ENCODE assay signal across 23 mouse cellular contexts in genomic region chr11:120034306-120034705, GRCm38 (mm10). TPM values are rescaled to one million over a fixed set of nuclear protein-coding genes. Genes with fewer than 3 reads are reported as not detected.
DNase-seq lines count a peak whose midpoint lies in the region; ATAC-seq and TF ChIP-seq lines count a peak whose summit lies in the region.
"Had no signal": no experiment of that assay in that cellular context is flagged by ENCODE, and none has a peak within 500 bp of the region (broad histone marks: within the 10 kb centered on the region; RNA-seq: fewer than 3 reads in every experiment).

No protein-coding gene starts in this region.

- TF ChIP-seq POLR2A in lung, adult 2 months (IDR thresholded peaks at IDR 0.05; ENCODE audit: borderline replicate concordance, extremely low read depth, low read depth, low read length), result no peak

- H3K27ac ChIP-seq in lung, embryonic 14.5 days (ENCODE audit: low read depth), result peak overlapping the region; percentile 65; the same call in 1 of the 2 replicates
- peak overlapping the region; percentile 27; the same call in 1 of the 2 replicates for H3K27ac ChIP-seq in intestine, embryonic 15.5 days
- peak overlapping the region; percentile 44; the same call in 1 of the 2 replicates for H3K27ac ChIP-seq in stomach, embryonic 15.5 days
- H3K27ac ChIP-seq: embryonic facial prominence, embryonic 13.5 days; gastrocnemius, adult 2 months; limb, embryonic 13.5 days; liver, embryonic 14.5 days; neural tube, embryonic 12.5 days had no signal

- DNase-seq in embryo, embryonic 10.5 days (ENCODE audit: low spot score), result peak; percentile 29
- DNase-seq in embryo, embryonic 10 days (ENCODE audit: low spot score), result no peak
- DNase-seq in lung, embryonic 14.5 days, result no peak
- no peak for DNase-seq in lung, adult 2 months
- no peak for DNase-seq in gastrocnemius, postnatal 4 days (ENCODE audit: low spot score in 2 of 2)
- DNase-seq in adrenal gland, postnatal 25 days, result no peak
- DNase-seq: adrenal gland, postnatal 36 days; cerebellum, adult 9-10 months; gastrocnemius, adult 2 months; heart, adult 18-20 months; heart, postnatal 4 days; kidney, postnatal 36 days; lung, postnatal 10 days; right cerebral cortex, adult 18-20 months; thymus, adult 2 months had no signal

- 37% methylated on average over 3 of the region's 3 CpGs for WGBS in lung, embryonic 14.5 days
- WGBS in lung, adult 2 months, result 35% methylated on average over 3 of the region's 3 CpGs
- 30% methylated on average over 3 of the region's 3 CpGs for WGBS in intestine, embryonic 15.5 days
- WGBS in stomach, embryonic 15.5 days, result 41% methylated on average over 3 of the region's 3 CpGs

- no peak for ATAC-seq in lung, embryonic 14.5 days (ENCODE audit: insufficient read depth)
- no peak for ATAC-seq in intestine, embryonic 15.5 days
- ATAC-seq in stomach, embryonic 15.5 days (ENCODE audit: insufficient read depth, low FRiP score, low read depth), result no peak
- ATAC-seq: CD4-positive, CD25-positive, alpha-beta regulatory T cell, adult 4 months had no signal

- no peaks in the 10 kb centered on the region for H3K9me3 ChIP-seq in lung, embryonic 14.5 days (ENCODE audit: low read depth, low read length)
- no peaks in the 10 kb centered on the region for H3K9me3 ChIP-seq in intestine, embryonic 15.5 days
- no peaks in the 10 kb centered on the region for H3K9me3 ChIP-seq in stomach, embryonic 15.5 days
- H3K9me3 ChIP-seq: embryonic facial prominence, embryonic 13.5 days; neural tube, embryonic 12.5 days had no signal

- TF ChIP-seq CTCF in lung, embryonic 14.5 days (IDR thresholded peaks at IDR 0.05; ENCODE audit: low read depth), result no peak
- no peak for TF ChIP-seq CTCF in lung, adult 2 months (IDR thresholded peaks at IDR 0.05; ENCODE audit: insufficient read depth, low read length)

- H3K4me1 ChIP-seq in lung, embryonic 14.5 days (ENCODE audit: insufficient read depth), result peaks cover 18% of the 10 kb centered on the region; the same call in 1 of the 2 replicates
- H3K4me1 ChIP-seq in lung, adult 2 months (ENCODE audit: control insufficient read depth, insufficient read depth, low read length), result 0 out of 2 replicates have a peak, but pooled peaks cover 2% of the 10 kb centered on the region
- peaks cover 26% of the 10 kb centered on the region for H3K4me1 ChIP-seq in intestine, embryonic 15.5 days (replicated peaks)
- peaks cover 21% of the 10 kb centered on the region for H3K4me1 ChIP-seq in stomach, embryonic 15.5 days

- H3K4me3 ChIP-seq in lung, embryonic 14.5 days (ENCODE audit: low read depth, low read length), result no peak overlapping the region
- no peak overlapping the region for H3K4me3 ChIP-seq in lung, adult 2 months (replicated peaks; ENCODE audit: extremely low read depth, low read depth, low read length)
- no peak overlapping the region for H3K4me3 ChIP-seq in intestine, embryonic 15.5 days (replicated peaks)
- no peak overlapping the region for H3K4me3 ChIP-seq in stomach, embryonic 15.5 days (replicated peaks)
- H3K4me3 ChIP-seq: embryonic facial prominence, embryonic 13.5 days; gastrocnemius, adult 2 months; limb, embryonic 13.5 days; neural tube, embryonic 12.5 days had no signal

- no peak overlapping the region for H3K9ac ChIP-seq in lung, embryonic 14.5 days
- H3K9ac ChIP-seq in intestine, embryonic 15.5 days, result no peak overlapping the region
- H3K9ac ChIP-seq in stomach, embryonic 15.5 days, result no peak overlapping the region
- H3K9ac ChIP-seq: embryonic facial prominence, embryonic 13.5 days; limb, embryonic 13.5 days; liver, embryonic 14.5 days; neural tube, embryonic 12.5 days had no signal

- H3K4me2 ChIP-seq in lung, embryonic 14.5 days, result no peak overlapping the region
- H3K4me2 ChIP-seq in intestine, embryonic 15.5 days (replicated peaks), result no peak overlapping the region
- H3K4me2 ChIP-seq in stomach, embryonic 15.5 days, result no peak overlapping the region
- H3K4me2 ChIP-seq: embryonic facial prominence, embryonic 13.5 days; limb, embryonic 13.5 days; neural tube, embryonic 12.5 days had no signal

- H3K36me3 ChIP-seq in lung, embryonic 14.5 days (ENCODE audit: insufficient read depth), result no peaks in the 10 kb centered on the region
- H3K36me3 ChIP-seq in intestine, embryonic 15.5 days, result no peaks in the 10 kb centered on the region
- no peaks in the 10 kb centered on the region for H3K36me3 ChIP-seq in stomach, embryonic 15.5 days
- H3K36me3 ChIP-seq: embryonic facial prominence, embryonic 13.5 days; limb, embryonic 13.5 days; neural tube, embryonic 12.5 days had no signal

- H3K27me3 ChIP-seq in lung, embryonic 14.5 days (ENCODE audit: insufficient read depth, low read length), result no peaks in the 10 kb centered on the region
- H3K27me3 ChIP-seq in intestine, embryonic 15.5 days (replicated peaks), result no peaks in the 10 kb centered on the region
- H3K27me3 ChIP-seq in stomach, embryonic 15.5 days (replicated peaks), result no peaks in the 10 kb centered on the region
- H3K27me3 ChIP-seq: embryonic facial prominence, embryonic 13.5 days; limb, embryonic 13.5 days; neural tube, embryonic 12.5 days had no signal

RNA-seq across cellular contexts. Expression of gene Aatk, which starts 12.7 kb away (rescaled TPM):
- 2.2 and 2.3 TPM in 2 replicates for polyA plus RNA-seq in lung, embryonic 14.5 days (2014; fragmentation: Nextera tagmentation; extraction: Ambion mirVana)
- polyA plus RNA-seq in lung, adult 2 months (2012; rRNA removed), result 28.9 and 38.7 TPM in 2 replicates
- 3.1 and 3.4 TPM in 2 replicates for polyA plus RNA-seq in intestine, embryonic 15.5 days (2015; fragmentation: Nextera tagmentation; extraction: Ambion mirVana)
- polyA plus RNA-seq in stomach, embryonic 15.5 days (2015; fragmentation: Nextera tagmentation; extraction: Ambion mirVana), result 3.8 and 4.5 TPM in 2 replicates
- total RNA-seq in gastrocnemius, postnatal 4 days (2021), result 10 to 100 TPM; 25.9 to 29.2 TPM
- total RNA-seq in adrenal gland, postnatal 25 days (2021), result 11.8 and 15.5 TPM in 2 replicates
- total RNA-seq: megakaryocyte-erythroid progenitor cell, adult 5-6 weeks had no signal
- polyA plus RNA-seq: CD4-positive, CD25-positive, alpha-beta regulatory T cell, adult 4 months had no signal

RNA-seq across cellular contexts. Expression of gene Cep131, which starts 52.3 kb away (rescaled TPM):
- 22.1 and 27.3 TPM in 2 replicates for polyA plus RNA-seq in lung, embryonic 14.5 days (2014; fragmentation: Nextera tagmentation; extraction: Ambion mirVana)
- polyA plus RNA-seq in lung, adult 2 months (2012; rRNA removed), result 8.5 and 9.2 TPM in 2 replicates
- polyA plus RNA-seq in intestine, embryonic 15.5 days (2015; fragmentation: Nextera tagmentation; extraction: Ambion mirVana), result 14.2 and 19.7 TPM in 2 replicates
- polyA plus RNA-seq in stomach, embryonic 15.5 days (2015; fragmentation: Nextera tagmentation; extraction: Ambion mirVana), result 21.6 and 25.1 TPM in 2 replicates
- 10 to 100 TPM; 22.5 to 24.4 TPM for total RNA-seq in gastrocnemius, postnatal 4 days (2021)
- 194 and 411 TPM in 2 replicates for total RNA-seq in adrenal gland, postnatal 25 days (2021)
